Mouse (Mus musculus): Measurements from ENCODE around the gene Cyp2c69. TPM values are rescaled to one million over a fixed set of nuclear protein-coding genes. Genes with fewer than 3 reads are reported as not detected.
"Not testable (repeated sequence)": the region's sequence is repeated elsewhere in the genome, so short reads cannot be mapped to it uniquely, and the experiment has no call there.

Cyp2c69 gene
- total RNA-seq (2014; fragmentation: Nextera tagmentation), result not detected in 2 replicates
- not detected in 2 replicates for total RNA-seq (2017)

DNA sequence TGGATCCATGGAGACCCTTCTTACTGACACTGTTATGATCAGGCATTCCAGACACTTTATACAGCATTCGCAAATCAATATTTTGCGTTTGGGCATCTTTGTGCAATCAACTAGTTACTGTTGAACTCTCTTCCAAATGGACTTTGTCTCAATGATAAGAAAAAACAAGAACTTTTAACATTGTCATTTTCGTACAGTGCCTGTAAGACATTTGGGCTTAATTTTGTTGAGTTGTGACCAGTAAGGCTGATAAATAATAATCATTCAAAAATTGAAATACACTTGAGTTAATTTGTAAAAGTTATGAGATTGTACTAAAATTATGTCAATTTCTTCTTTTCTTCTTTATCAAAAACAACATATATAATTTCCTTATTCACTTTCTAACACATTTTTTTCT is at the start of gene Cyp2c69:
Gene Cyp2c69 (minus strand): TSS at position 101 of the 400 bp plus-strand sequence.
- ATAC-seq (replicated peaks; ENCODE audit: low FRiP score, low TSS enrichment, poor library complexity, severe bottlenecking), result not testable (repeated sequence)

DNA sequence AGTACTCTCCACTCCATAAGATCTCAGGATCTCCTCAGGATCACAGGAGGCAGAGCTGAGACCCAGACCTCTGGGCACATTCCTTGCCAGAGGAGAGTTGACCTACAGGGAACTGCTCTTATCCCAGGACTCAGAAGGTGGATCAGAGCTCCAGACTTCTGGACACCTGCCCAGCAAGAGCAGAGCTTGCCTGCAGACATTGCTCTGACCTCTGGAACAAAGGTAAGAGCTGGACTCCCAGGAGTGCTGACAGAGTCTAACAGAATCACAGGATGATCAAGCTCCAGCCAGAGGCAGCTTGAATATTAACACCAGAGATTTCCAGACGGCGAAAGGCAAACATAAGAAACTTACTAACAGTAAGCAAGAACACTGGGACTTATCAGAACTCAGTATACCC is 48.8 kb upstream of the Cyp2c69 start:
- no peak for ATAC-seq (replicated peaks; ENCODE audit: low FRiP score, low TSS enrichment, poor library complexity, severe bottlenecking)

DNA sequence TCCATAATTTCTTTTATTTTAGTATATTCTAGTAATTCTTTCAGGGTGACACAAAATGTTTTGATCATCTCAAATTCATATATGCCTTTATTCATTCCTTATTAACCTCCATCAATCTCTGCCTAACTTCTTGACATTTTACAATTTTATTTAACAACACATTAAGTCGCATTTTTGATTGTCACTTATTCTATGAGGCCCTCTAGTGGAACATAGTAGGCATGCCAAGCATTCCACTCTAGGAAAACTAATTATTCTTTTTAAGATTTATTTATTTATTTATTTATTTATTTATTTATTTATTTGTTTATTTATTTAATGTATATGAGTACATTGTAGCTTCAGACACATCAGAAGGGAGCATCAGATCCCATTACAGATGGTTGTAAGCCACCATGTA is 43.4 kb upstream of the Cyp2c69 start:
- ATAC-seq (replicated peaks; ENCODE audit: low FRiP score, low TSS enrichment, poor library complexity, severe bottlenecking), result no peak

DNA sequence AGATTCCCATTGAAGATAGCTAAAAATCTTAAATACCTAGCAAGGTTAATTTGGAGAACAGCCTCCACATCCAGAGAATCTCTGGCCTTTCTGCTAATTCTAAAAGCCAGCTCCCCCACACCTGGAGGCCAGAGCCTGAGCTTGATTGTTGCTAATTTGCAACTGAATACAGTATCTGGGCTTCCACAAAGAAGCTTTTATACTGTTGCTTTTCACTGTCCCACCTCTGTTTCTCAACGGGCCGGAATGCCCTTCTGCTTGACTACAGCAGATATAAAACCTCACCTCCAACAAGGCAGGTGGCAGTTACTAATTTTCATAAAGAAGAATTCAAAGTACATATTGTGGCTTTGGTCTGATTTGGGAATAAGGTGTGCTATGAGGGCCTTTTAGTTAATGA is 15.1 kb upstream of the Cyp2c69 start:
- ATAC-seq (replicated peaks; ENCODE audit: low FRiP score, low TSS enrichment, poor library complexity, severe bottlenecking), result no peak

- ATAC-seq (replicated peaks; ENCODE audit: low FRiP score, low TSS enrichment, poor library complexity, severe bottlenecking), result not testable (repeated sequence)
Measured at GRCm38 (mm10) chr19:39890079-39890478, 3.5 kb upstream of the Cyp2c69 start.

DNA sequence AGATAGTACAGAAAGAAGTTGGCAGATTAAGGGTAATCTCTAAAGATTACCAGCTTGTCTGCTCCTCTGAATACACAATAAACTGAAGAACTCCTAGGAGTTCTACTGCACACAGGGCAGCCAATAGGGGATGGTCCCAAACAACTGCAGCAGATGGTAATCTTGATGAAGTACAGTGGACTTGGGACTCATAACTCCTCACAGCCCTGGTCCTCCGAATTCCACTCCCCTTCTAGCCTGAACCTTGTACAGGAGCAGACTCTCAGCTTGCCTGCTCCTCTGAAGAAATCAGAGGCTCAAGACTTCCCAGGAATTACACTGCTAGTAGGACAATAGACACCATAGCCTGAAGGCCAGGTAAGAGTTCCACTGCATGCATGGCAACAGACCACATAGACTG is 20.5 kb downstream of the Cyp2c69 start:
- ATAC-seq (replicated peaks; ENCODE audit: low FRiP score, low TSS enrichment, poor library complexity, severe bottlenecking), result no peak

DNA sequence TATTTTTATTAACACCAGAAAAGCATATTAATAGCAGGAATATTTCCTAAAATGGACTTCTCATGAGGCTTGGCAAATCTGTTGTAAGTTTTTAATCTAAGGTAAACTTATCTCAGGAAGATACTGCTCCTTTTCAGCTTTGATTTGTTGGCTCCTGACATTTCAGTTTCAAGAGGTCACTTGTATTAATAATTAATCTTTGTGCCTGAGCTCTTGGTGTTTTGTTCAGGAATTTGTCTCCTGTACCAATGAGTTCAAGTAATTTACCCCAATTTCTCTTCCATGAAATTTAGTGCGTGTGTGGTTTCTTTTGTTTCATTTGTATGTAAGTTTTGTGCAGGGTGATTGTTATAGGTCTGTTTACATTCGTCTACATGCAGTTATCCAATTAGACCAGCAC is 65.7 kb downstream of the Cyp2c69 start:
- not testable (repeated sequence) for ATAC-seq (replicated peaks; ENCODE audit: low FRiP score, low TSS enrichment, poor library complexity, severe bottlenecking)

- not testable (repeated sequence) for ATAC-seq (replicated peaks; ENCODE audit: low FRiP score, low TSS enrichment, poor library complexity, severe bottlenecking)
Measured at GRCm38 (mm10) chr19:39816400-39816799, 70.2 kb downstream of the Cyp2c69 start.

- not testable (repeated sequence) for ATAC-seq (replicated peaks; ENCODE audit: low FRiP score, low TSS enrichment, poor library complexity, severe bottlenecking)
Measured at GRCm38 (mm10) chr19:39815991-39816390, 70.6 kb downstream of the Cyp2c69 start.

- not testable (repeated sequence) for ATAC-seq (replicated peaks; ENCODE audit: low FRiP score, low TSS enrichment, poor library complexity, severe bottlenecking)
Measured at GRCm38 (mm10) chr19:39812714-39813113, 73.9 kb downstream of the Cyp2c69 start, which contains the start of gene Cyp2c40. Cyp2c40 (minus strand) TSS chr19:39812814.

Other genes with a start within 250 kb of the Cyp2c69 start
- not detected in 2 replicates for gene Cyp2c67, start 237.7 kb downstream of the Cyp2c69 start, total RNA-seq (2014; fragmentation: Nextera tagmentation)
- not detected in 2 replicates for gene Cyp2c67, start 237.7 kb downstream of the Cyp2c69 start, total RNA-seq (2017)
- gene Cyp2c68, start 145.7 kb downstream of the Cyp2c69 start, total RNA-seq (2014; fragmentation: Nextera tagmentation), result not detected in 2 replicates
- gene Cyp2c68, start 145.7 kb downstream of the Cyp2c69 start, total RNA-seq (2017), result not detected in 2 replicates
- not detected in 2 replicates for gene Cyp2c40, start 74.0 kb downstream of the Cyp2c69 start, total RNA-seq (2014; fragmentation: Nextera tagmentation)
- gene Cyp2c40, start 74.0 kb downstream of the Cyp2c69 start, total RNA-seq (2017), result not detected in 2 replicates
- gene Cyp2c37, start 105.6 kb upstream of the Cyp2c69 start, total RNA-seq (2014; fragmentation: Nextera tagmentation), result not detected in 2 replicates
- not detected in 2 replicates for gene Cyp2c37, start 105.6 kb upstream of the Cyp2c69 start, total RNA-seq (2017)
- not detected in 2 replicates for gene Cyp2c54, start 187.0 kb upstream of the Cyp2c69 start, total RNA-seq (2014; fragmentation: Nextera tagmentation)
- not detected in 2 replicates for gene Cyp2c54, start 187.0 kb upstream of the Cyp2c69 start, total RNA-seq (2017)
- not detected in 2 replicates for gene Cyp2c50, start 202.9 kb upstream of the Cyp2c69 start, total RNA-seq (2014; fragmentation: Nextera tagmentation)
- gene Cyp2c50, start 202.9 kb upstream of the Cyp2c69 start, total RNA-seq (2017), result not detected in 2 replicates

All from megakaryocyte-erythroid progenitor cell, adult 5-6 weeks (primary cell).